Mouse (Mus musculus): ENCODE results near the gene Mex3a. TPM values are rescaled to one million over a fixed set of nuclear protein-coding genes. Genes with fewer than 3 reads are reported as not detected.

Mex3a gene
- total and polyA plus RNA-seq, 3 experiments: 1.1 to 4.9 (median 2.5) TPM

GRCm38 (mm10) chr3:88512141-88512895 is 19.9 kb upstream of the Mex3a start:
- no peak for TF ChIP-seq UBTF (IDR thresholded peaks at IDR 0.05; ENCODE audit: low read depth, low read length)
- TF ChIP-seq TCF12 (IDR thresholded peaks at IDR 0.05; ENCODE audit: low read depth, low read length): 0 out of 2 replicates have a peak, but pooled peaks have one; percentile 21
- TF ChIP-seq POLR2AphosphoS2 (IDR thresholded peaks at IDR 0.05; ENCODE audit: low read depth, low read length): no peak
- no peak for TF ChIP-seq POLR2A (IDR thresholded peaks at IDR 0.05; ENCODE audit: low read depth, low read length)
- TF ChIP-seq ZNF384 (IDR thresholded peaks at IDR 0.05; ENCODE audit: low read depth, low read length): peak; percentile 89
- no peak for TF ChIP-seq ZMIZ1 (IDR thresholded peaks at IDR 0.05; ENCODE audit: low read depth, low read length)
- TF ChIP-seq TBP (conservative IDR thresholded peaks at IDR 0.05; ENCODE audit: low read depth, low read length): no peak
- no peak for TF ChIP-seq HCFC1 (IDR thresholded peaks at IDR 0.05; ENCODE audit: low read depth, low read length)
- no peak for DNase-seq (ENCODE audit: extremely low read depth)
- H3K36me3 ChIP-seq (replicated peaks in 1 of 2; ENCODE audit: control insufficient read depth in 1 of 2, insufficient read depth in 1 of 2, low read length in 1 of 2): no peaks in the 10 kb centered on the region
- dilution Hi-C loops (cut with MboI; ENCODE audit: extremely low pct_ligation_motif_present, extremely low pct_unique_long_range_greater_than_20kb, low sequenced_read_pairs): no loop called here
- H3K27me3 ChIP-seq (replicated peaks): peaks cover 6% of the 10 kb centered on the region
- no peak overlapping the region for H3K9ac ChIP-seq (ENCODE audit: insufficient read depth, low read depth)
- H3K27ac ChIP-seq (ENCODE audit: insufficient read depth, low read depth): no peak overlapping the region
- H3K4me1 ChIP-seq (ENCODE audit: control insufficient read depth in 1 of 2, insufficient read depth in 2 of 2): peaks cover 31 to 74% of the 10 kb centered on the region in 2 experiments
- H3K4me3 ChIP-seq (replicated peaks in 1 of 3; ENCODE audit: low read depth in 2 of 3, low read length in 2 of 3, poor library complexity in 1 of 3): no peak overlapping the region
- H3K4me2 ChIP-seq (ENCODE audit: insufficient read depth, low read depth, poor library complexity, severe bottlenecking): no peak overlapping the region
- no peaks in the 10 kb centered on the region for H3K79me2 ChIP-seq (replicated peaks; ENCODE audit: control insufficient read depth, extremely low read depth, insufficient read depth, poor library complexity, severe bottlenecking)
- H3K9me3 ChIP-seq (replicated peaks; ENCODE audit: low read length): no peaks in the 10 kb centered on the region
- in situ Hi-C loops (cut with MboI; ENCODE audit: low pct_ligation_motif_present, low pct_unique_long_range_greater_than_20kb, low sequenced_read_pairs): no loop called here

- H3K4me3 ChIP-seq (replicated peaks in 1 of 3; ENCODE audit: low read depth in 2 of 3, low read length in 2 of 3, poor library complexity in 1 of 3): peak overlapping the region in 1 of 3 experiments; percentile 16
- H3K9me3 ChIP-seq (replicated peaks; ENCODE audit: low read length): no peaks in the 10 kb centered on the region
- in situ Hi-C loops (cut with MboI; ENCODE audit: low pct_ligation_motif_present, low pct_unique_long_range_greater_than_20kb, low sequenced_read_pairs): no loop called here
- H3K79me2 ChIP-seq (replicated peaks; ENCODE audit: control insufficient read depth, extremely low read depth, insufficient read depth, poor library complexity, severe bottlenecking): no peaks in the 10 kb centered on the region
- H3K4me1 ChIP-seq (ENCODE audit: control insufficient read depth in 1 of 2, insufficient read depth in 2 of 2): peaks cover 31 to 72% of the 10 kb centered on the region in 2 experiments
- DNase-seq (ENCODE audit: extremely low read depth): no peak
- H3K4me2 ChIP-seq (ENCODE audit: insufficient read depth, low read depth, poor library complexity, severe bottlenecking): peak overlapping the region; percentile 77
- H3K9ac ChIP-seq (ENCODE audit: insufficient read depth, low read depth): no peak overlapping the region
- TF ChIP-seq EP300 (IDR thresholded peaks at IDR 0.05; ENCODE audit: low read length) (no peak), RCOR1 (conservative IDR thresholded peaks at IDR 0.05; ENCODE audit: low read depth, low read length) (no peak), UBTF (IDR thresholded peaks at IDR 0.05; ENCODE audit: low read depth, low read length) (no peak), TBP (conservative IDR thresholded peaks at IDR 0.05; ENCODE audit: low read depth, low read length) (no peak), POLR2AphosphoS2 (IDR thresholded peaks at IDR 0.05; ENCODE audit: low read depth, low read length) (no peak), MAX (IDR thresholded peaks at IDR 0.05; ENCODE audit: low read length) (no peak), JUN (IDR thresholded peaks at IDR 0.05; ENCODE audit: insufficient read depth, low read depth, low read length) (no peak), JUND (conservative IDR thresholded peaks at IDR 0.05; ENCODE audit: low read depth, low read length) (no peak), BHLHE40 (IDR thresholded peaks at IDR 0.05; ENCODE audit: low read depth, low read length) (no peak), ZNF384 (IDR thresholded peaks at IDR 0.05; ENCODE audit: low read depth, low read length) (no peak), MEF2A (IDR thresholded peaks at IDR 0.05; ENCODE audit: borderline replicate concordance, low read depth, low read length) (no peak), ZKSCAN1 (IDR thresholded peaks at IDR 0.05; ENCODE audit: borderline replicate concordance, low read depth, low read length) (no peak), NRF1 (IDR thresholded peaks at IDR 0.05; ENCODE audit: low read depth, low read length) (no peak), MYC (IDR thresholded peaks at IDR 0.05; ENCODE audit: low read depth, low read length) (no peak), USF1 (IDR thresholded peaks at IDR 0.05; ENCODE audit: low read depth, low read length) (no peak), CHD1 (IDR thresholded peaks at IDR 0.05; ENCODE audit: low read depth, low read length) (no peak), IRF4 (IDR thresholded peaks at IDR 0.05; ENCODE audit: low read depth, low read length) (no peak), ZC3H11A (IDR thresholded peaks at IDR 0.05; ENCODE audit: low read depth, low read length) (no peak), CHD2 (IDR thresholded peaks at IDR 0.05; ENCODE audit: low read length) (no peak), MAFK (IDR thresholded peaks at IDR 0.05; ENCODE audit: insufficient replicate concordance, low read length) (no peak)
- H3K27me3 ChIP-seq (replicated peaks): peaks cover 10% of the 10 kb centered on the region
- dilution Hi-C loops (cut with MboI; ENCODE audit: extremely low pct_ligation_motif_present, extremely low pct_unique_long_range_greater_than_20kb, low sequenced_read_pairs): no loop called here
- peak overlapping the region; percentile 86 for H3K27ac ChIP-seq (ENCODE audit: insufficient read depth, low read depth)
- no peaks in the 10 kb centered on the region for H3K36me3 ChIP-seq (replicated peaks in 1 of 2; ENCODE audit: control insufficient read depth in 1 of 2, insufficient read depth in 1 of 2, low read length in 1 of 2)
Measured at GRCm38 (mm10) chr3:88512896-88513545, 19.2 kb upstream of the Mex3a start.

Data from CH12.LX (cell line).